Mouse (Mus musculus): ENCODE measurements at regions not wholly inside any gene's neighbourhood (a gene's known extent, or its start where the extent isn't known, plus 50 kb on each side); places are given as distances from the start of the nearest gene placed in this dataset.
"Not testable (repeated sequence)": the region's sequence is repeated elsewhere in the genome, so short reads cannot be mapped to it uniquely, and the experiment has no call there.

- peaks cover 4% of the 10 kb centered on the region; the same call in 1 of the 2 replicates for H3K9me3 ChIP-seq
- H3K27ac ChIP-seq (replicated peaks): no peak overlapping the region; the same call in 1 of the 2 replicates
- 75% methylated on average over 10 of the region's 10 CpGs for WGBS
- no peaks in the 10 kb centered on the region for H3K27me3 ChIP-seq (replicated peaks; ENCODE audit: low read depth, poor library complexity, severe bottlenecking)
- no peak overlapping the region for H3K4me3 ChIP-seq
- no peak for DNase-seq (ENCODE audit: low spot score)
- no peaks in the 10 kb centered on the region for H3K4me1 ChIP-seq
- H3K36me3 ChIP-seq (replicated peaks): no peaks in the 10 kb centered on the region
These were observed 100.1 kb downstream of the Rps12 start for GRCm38 (mm10) chr10:23686969-23687368.

GRCm38 (mm10) chr10:23683078-23683477 is 104.0 kb downstream of the Rps12 start:
- Histone ChIP-seq H3K4me1 (no peaks in the 10 kb centered on the region), H3K4me3 (no peak overlapping the region), H3K9me3 (peaks cover 4% of the 10 kb centered on the region; the same call in 1 of the 2 replicates), H3K27me3 (replicated peaks; ENCODE audit: low read depth, poor library complexity, severe bottlenecking) (no peaks in the 10 kb centered on the region), H3K27ac (replicated peaks) (no peak overlapping the region), H3K36me3 (replicated peaks) (no peaks in the 10 kb centered on the region)
- no peak for DNase-seq (ENCODE audit: low spot score)
- 89% methylated on average over 4 of the region's 4 CpGs for WGBS

- Histone ChIP-seq H3K36me3 (replicated peaks) (no peaks in the 10 kb centered on the region), H3K4me1 (peaks cover 50% of the 10 kb centered on the region), H3K27me3 (replicated peaks; ENCODE audit: low read depth, poor library complexity, severe bottlenecking) (no peaks in the 10 kb centered on the region), H3K27ac (replicated peaks) (peak overlapping the region; percentile 91), H3K9me3 (no peaks in the 10 kb centered on the region), H3K4me3 (no peak overlapping the region)
- WGBS: 44% methylated on average over 6 of the region's 6 CpGs
- DNase-seq (ENCODE audit: low spot score): peak; percentile 30
These were observed 111.2 kb downstream of the Rps12 start for GRCm38 (mm10) chr10:23675911-23676310.

GRCm38 (mm10) chr10:23674633-23675515 is 112.2 kb downstream of the Rps12 start:
- H3K36me3 ChIP-seq (replicated peaks): no peaks in the 10 kb centered on the region
- H3K4me1 ChIP-seq: peaks cover 50% of the 10 kb centered on the region
- DNase-seq (ENCODE audit: low spot score): peak; percentile 74
- H3K27ac ChIP-seq (replicated peaks): peak overlapping the region; percentile 91
- WGBS: 39% methylated on average over 16 of the region's 16 CpGs
- H3K27me3 ChIP-seq (replicated peaks; ENCODE audit: low read depth, poor library complexity, severe bottlenecking): no peaks in the 10 kb centered on the region
- H3K4me3 ChIP-seq: peak overlapping the region; percentile 38
- H3K9me3 ChIP-seq: no peaks in the 10 kb centered on the region

- DNase-seq (ENCODE audit: low spot score): peak; percentile 19
- no peaks in the 10 kb centered on the region for H3K36me3 ChIP-seq (replicated peaks)
- no peaks in the 10 kb centered on the region for H3K27me3 ChIP-seq (replicated peaks; ENCODE audit: low read depth, poor library complexity, severe bottlenecking)
- 48% methylated on average over 4 of the region's 4 CpGs for WGBS
- H3K4me3 ChIP-seq: no peak overlapping the region
- H3K4me1 ChIP-seq: peaks cover 50% of the 10 kb centered on the region
- H3K27ac ChIP-seq (replicated peaks): no peak overlapping the region
- H3K9me3 ChIP-seq: no peaks in the 10 kb centered on the region
These were observed 114.8 kb downstream of the Rps12 start for GRCm38 (mm10) chr10:23672296-23672695.

- Histone ChIP-seq H3K36me3 (replicated peaks) (no peaks in the 10 kb centered on the region), H3K4me3 (no peak overlapping the region), H3K27ac (replicated peaks) (no peak overlapping the region), H3K9me3 (no peaks in the 10 kb centered on the region), H3K4me1 (peaks cover 44% of the 10 kb centered on the region), H3K27me3 (replicated peaks; ENCODE audit: low read depth, poor library complexity, severe bottlenecking) (no peaks in the 10 kb centered on the region)
- 25% methylated on average over 8 of the region's 8 CpGs for WGBS
- DNase-seq (ENCODE audit: low spot score): peak; percentile 69
These were observed 115.6 kb downstream of the Rps12 start for GRCm38 (mm10) chr10:23671494-23671893.

GRCm38 (mm10) chr10:23665916-23666315 is 121.2 kb downstream of the Rps12 start:
- not testable (repeated sequence) for H3K4me1 ChIP-seq; DNase-seq (ENCODE audit: low spot score); H3K9me3 ChIP-seq; H3K27me3 ChIP-seq (replicated peaks; ENCODE audit: low read depth, poor library complexity, severe bottlenecking); H3K27ac ChIP-seq (replicated peaks); H3K36me3 ChIP-seq (replicated peaks); H3K4me3 ChIP-seq
- WGBS: 91% methylated on average over 8 of the region's 8 CpGs

- 89% methylated on average over 4 of the region's 4 CpGs for WGBS
- Histone ChIP-seq H3K4me1 (no peaks in the 10 kb centered on the region), H3K27me3 (replicated peaks; ENCODE audit: low read depth, poor library complexity, severe bottlenecking) (no peaks in the 10 kb centered on the region), H3K4me3 (no peak overlapping the region), H3K9me3 (no peaks in the 10 kb centered on the region), H3K27ac (replicated peaks) (no peak overlapping the region), H3K36me3 (replicated peaks) (no peaks in the 10 kb centered on the region)
- no peak for DNase-seq (ENCODE audit: low spot score)
These were observed 160.9 kb downstream of the Rps12 start for GRCm38 (mm10) chr10:23626201-23626600.

- DNase-seq (ENCODE audit: low spot score): no peak
- no peak overlapping the region for H3K27ac ChIP-seq (replicated peaks)
- H3K4me1 ChIP-seq: peaks cover 18% of the 10 kb centered on the region
- H3K27me3 ChIP-seq (replicated peaks; ENCODE audit: low read depth, poor library complexity, severe bottlenecking): no peaks in the 10 kb centered on the region
- H3K9me3 ChIP-seq: no peaks in the 10 kb centered on the region
- WGBS: 94% methylated on average over 2 of the region's 2 CpGs
- H3K4me3 ChIP-seq: no peak overlapping the region
- H3K36me3 ChIP-seq (replicated peaks): no peaks in the 10 kb centered on the region
These were observed 175.0 kb downstream of the Rps12 start for GRCm38 (mm10) chr10:23612030-23612429.

- no peaks in the 10 kb centered on the region for H3K9me3 ChIP-seq
- 42% methylated on average over 9 of the region's 9 CpGs for WGBS
- no peaks in the 10 kb centered on the region for H3K27me3 ChIP-seq (replicated peaks; ENCODE audit: low read depth, poor library complexity, severe bottlenecking)
- peak; percentile 78 for DNase-seq (ENCODE audit: low spot score)
- no peak overlapping the region for H3K4me3 ChIP-seq
- peaks cover 18% of the 10 kb centered on the region for H3K4me1 ChIP-seq
- no peak overlapping the region for H3K27ac ChIP-seq (replicated peaks)
- H3K36me3 ChIP-seq (replicated peaks): no peaks in the 10 kb centered on the region
These were observed 175.9 kb downstream of the Rps12 start for GRCm38 (mm10) chr10:23611183-23611582.

- 92% methylated on average over 6 of the region's 6 CpGs for WGBS
- peak overlapping the region; percentile 44; the same call in 1 of the 2 replicates for H3K27ac ChIP-seq (replicated peaks)
- peaks cover 18% of the 10 kb centered on the region for H3K4me1 ChIP-seq
- no peaks in the 10 kb centered on the region for H3K36me3 ChIP-seq (replicated peaks)
- H3K4me3 ChIP-seq: no peak overlapping the region
- DNase-seq (ENCODE audit: low spot score): no peak
- H3K27me3 ChIP-seq (replicated peaks; ENCODE audit: low read depth, poor library complexity, severe bottlenecking): no peaks in the 10 kb centered on the region
- no peaks in the 10 kb centered on the region for H3K9me3 ChIP-seq
These were observed 176.6 kb downstream of the Rps12 start for GRCm38 (mm10) chr10:23610485-23610884.

- WGBS: 76% methylated on average over 3 of the region's 3 CpGs
- Histone ChIP-seq H3K36me3 (replicated peaks) (no peaks in the 10 kb centered on the region), H3K27ac (replicated peaks) (no peak overlapping the region), H3K4me3 (no peak overlapping the region), H3K4me1 (peaks cover 18% of the 10 kb centered on the region), H3K27me3 (replicated peaks; ENCODE audit: low read depth, poor library complexity, severe bottlenecking) (no peaks in the 10 kb centered on the region), H3K9me3 (no peaks in the 10 kb centered on the region)
- DNase-seq (ENCODE audit: low spot score): no peak
These were observed 177.0 kb downstream of the Rps12 start for GRCm38 (mm10) chr10:23610046-23610445.

- Histone ChIP-seq H3K36me3 (replicated peaks) (no peaks in the 10 kb centered on the region), H3K4me3 (no peak overlapping the region), H3K4me1 (peaks cover 18% of the 10 kb centered on the region), H3K27me3 (replicated peaks; ENCODE audit: low read depth, poor library complexity, severe bottlenecking) (no peaks in the 10 kb centered on the region), H3K27ac (replicated peaks) (no peak overlapping the region), H3K9me3 (no peaks in the 10 kb centered on the region)
- 84% methylated on average over 18 of the region's 18 CpGs for WGBS
- DNase-seq (ENCODE audit: low spot score): no peak
These were observed 177.7 kb downstream of the Rps12 start for GRCm38 (mm10) chr10:23609270-23609914.
